Mouse (Mus musculus): ENCODE results near the gene Ctsk. TPM values are rescaled to one million over a fixed set of nuclear protein-coding genes. Genes with fewer than 3 reads are reported as not detected.

The Ctsk gene
- polyA plus RNA-seq, 1 experiment from 2014 or later = 2.4 TPM

Other genes with a start within 250 kb of the Ctsk start
- 0.28 TPM in 1 of 2 replicates, not detected in the other for gene Bnipl, start 248.1 kb upstream of the Ctsk start, polyA plus RNA-seq (2014; fragmentation: Nextera tagmentation; extraction: Ambion mirVana)
- gene Mindy1, start 217.9 kb upstream of the Ctsk start, polyA plus RNA-seq (2014; fragmentation: Nextera tagmentation; extraction: Ambion mirVana) = 37.2 and 47.3 TPM in 2 replicates
- gene Prune1, start 217.2 kb upstream of the Ctsk start, polyA plus RNA-seq (2014; fragmentation: Nextera tagmentation; extraction: Ambion mirVana) = 59.1 and 66.7 TPM in 2 replicates
- gene Anxa9, start 192.1 kb upstream of the Ctsk start, polyA plus RNA-seq (2014; fragmentation: Nextera tagmentation; extraction: Ambion mirVana) = 0.18 and 0.28 TPM in 2 replicates
- 75.0 and 85.1 TPM in 2 replicates for gene Cers2, start 184.5 kb upstream of the Ctsk start, polyA plus RNA-seq (2014; fragmentation: Nextera tagmentation; extraction: Ambion mirVana)
- 50.4 and 54.3 TPM in 2 replicates for gene Setdb1, start 142.1 kb upstream of the Ctsk start, polyA plus RNA-seq (2014; fragmentation: Nextera tagmentation; extraction: Ambion mirVana)
- not detected in 2 replicates for gene 4930558C23Rik, start 96.4 kb upstream of the Ctsk start, polyA plus RNA-seq (2014; fragmentation: Nextera tagmentation; extraction: Ambion mirVana)
- gene Arnt, start 64.9 kb upstream of the Ctsk start, polyA plus RNA-seq (2014; fragmentation: Nextera tagmentation; extraction: Ambion mirVana) = 12.5 and 18.6 TPM in 2 replicates
- 13.9 and 20.9 TPM in 2 replicates for gene Ctss, start 27.5 kb downstream of the Ctsk start, polyA plus RNA-seq (2014; fragmentation: Nextera tagmentation; extraction: Ambion mirVana)
- gene Hormad1, start 60.4 kb downstream of the Ctsk start, polyA plus RNA-seq (2014; fragmentation: Nextera tagmentation; extraction: Ambion mirVana) = not detected in 2 replicates
- gene Golph3l, start 89.7 kb downstream of the Ctsk start, polyA plus RNA-seq (2014; fragmentation: Nextera tagmentation; extraction: Ambion mirVana) = 29.5 and 32.4 TPM in 2 replicates
- 94.2 and 101 TPM in 2 replicates for gene Ensa, start 125.7 kb downstream of the Ctsk start, polyA plus RNA-seq (2014; fragmentation: Nextera tagmentation; extraction: Ambion mirVana)
- gene Mcl1, start 159.5 kb downstream of the Ctsk start, polyA plus RNA-seq (2014; fragmentation: Nextera tagmentation; extraction: Ambion mirVana) = 49.0 and 65.6 TPM in 2 replicates
- gene Adamtsl4, start 188.7 kb downstream of the Ctsk start, polyA plus RNA-seq (2014; fragmentation: Nextera tagmentation; extraction: Ambion mirVana) = 0.88 and 1.1 TPM in 2 replicates
- gene Ecm1, start 240.3 kb downstream of the Ctsk start, polyA plus RNA-seq (2014; fragmentation: Nextera tagmentation; extraction: Ambion mirVana) = 7.7 and 11.3 TPM in 2 replicates

Data from neural tube, embryonic 14.5 days (tissue).